ENCODE assay signal across 8 mouse cellular contexts in the genomic region with DNA sequence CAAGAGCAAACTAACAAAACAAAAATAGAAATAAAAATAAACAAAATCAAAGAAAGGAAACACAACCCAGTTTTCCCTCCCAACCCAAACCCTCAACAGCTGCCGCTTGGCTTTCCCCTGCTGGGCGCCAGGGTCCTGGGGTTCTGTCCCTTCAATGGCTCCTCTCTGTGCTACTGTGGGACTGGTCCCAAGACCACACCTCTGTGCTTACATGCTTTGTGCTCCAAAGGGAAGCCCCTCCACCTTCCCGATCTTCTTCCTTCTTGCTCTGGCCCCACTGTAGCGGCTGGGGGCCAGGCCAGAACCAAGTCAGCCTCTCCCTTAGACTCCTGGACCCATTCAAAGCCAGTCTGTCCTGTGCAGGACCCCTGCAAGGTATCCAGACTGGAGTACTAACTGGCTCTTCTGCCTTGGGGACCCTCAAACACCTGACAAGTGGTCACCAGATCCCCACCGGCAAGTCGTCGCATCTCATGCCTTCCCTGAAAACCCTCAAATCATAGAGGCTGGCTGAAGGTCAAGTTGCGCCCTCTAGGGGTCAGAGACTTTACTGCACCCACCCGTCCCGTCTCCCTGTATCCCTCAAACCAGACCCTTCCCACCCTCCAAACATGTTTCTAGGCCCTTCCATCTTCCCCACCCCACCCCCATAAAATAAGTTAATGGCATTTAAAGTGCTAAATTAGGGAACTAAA. TPM values are rescaled to one million over a fixed set of nuclear protein-coding genes. Genes with fewer than 3 reads are reported as not detected.
DNase-seq lines count a peak whose midpoint lies in the region; ATAC-seq and TF ChIP-seq lines count a peak whose summit lies in the region.
"Had no signal": no experiment of that assay in that cellular context is flagged by ENCODE, and none has a peak within 500 bp of the region (broad histone marks: within the 10 kb centered on the region; RNA-seq: fewer than 3 reads in every experiment).

No protein-coding gene starts in this region.

- H3K4me3 ChIP-seq in ES-Bruce4 (ENCODE audit: low read depth, low read length), result peak overlapping the region; percentile 56
- 0 out of 2 replicates have a peak overlapping the region, but pooled peaks have one; percentile 18 for H3K4me3 ChIP-seq in heart, embryonic 10.5 days
- no peak overlapping the region for H3K4me3 ChIP-seq in lung, embryonic 16.5 days (ENCODE audit: low read length)
- no peak overlapping the region for H3K4me3 ChIP-seq in small intestine, adult 2 months (ENCODE audit: low read depth, low read length)
- H3K4me3 ChIP-seq: limb, embryonic 13.5 days had no signal

- peak overlapping the region; percentile 74 for H3K9ac ChIP-seq in ES-Bruce4 (ENCODE audit: low read depth, poor library complexity, severe bottlenecking)
- 0 out of 2 replicates have a peak overlapping the region, but pooled peaks have one; percentile 35 for H3K9ac ChIP-seq in lung, embryonic 16.5 days (ENCODE audit: low read length)
- H3K9ac ChIP-seq: limb, embryonic 13.5 days had no signal

- TF ChIP-seq CTCF in ES-Bruce4 (IDR thresholded peaks at IDR 0.05; ENCODE audit: low read depth, low read length), result peak; percentile 91
- TF ChIP-seq CTCF in small intestine, adult 2 months (IDR thresholded peaks at IDR 0.05; ENCODE audit: extremely low read depth, insufficient read length, insufficient replicate concordance, low read depth, low read length), result peak; percentile 69

- H3K36me3 ChIP-seq in ES-Bruce4 (ENCODE audit: control insufficient read depth, insufficient read depth, low read length, poor library complexity, severe bottlenecking), result no peaks in the 10 kb centered on the region
- no peaks in the 10 kb centered on the region for H3K36me3 ChIP-seq in heart, embryonic 10.5 days
- no peaks in the 10 kb centered on the region for H3K36me3 ChIP-seq in lung, embryonic 16.5 days (ENCODE audit: control insufficient read depth, insufficient read depth, low read length)
- H3K36me3 ChIP-seq in small intestine, adult 2 months (ENCODE audit: control insufficient read depth, insufficient read depth, low read length), result no peaks in the 10 kb centered on the region
- H3K36me3 ChIP-seq: limb, embryonic 13.5 days had no signal

- peak overlapping the region; percentile 83 for H3K27ac ChIP-seq in ES-Bruce4 (ENCODE audit: insufficient read depth, low read length)
- H3K27ac ChIP-seq in heart, embryonic 10.5 days, result 0 out of 2 replicates have a peak overlapping the region, but pooled peaks have one; percentile 38
- H3K27ac ChIP-seq in lung, embryonic 16.5 days (ENCODE audit: low read length), result peak overlapping the region; percentile 73; the same call in 1 of the 2 replicates
- H3K27ac ChIP-seq in small intestine, adult 2 months (ENCODE audit: insufficient read depth, low read depth, low read length), result no peak overlapping the region
- H3K27ac ChIP-seq: limb, embryonic 13.5 days had no signal

- TF ChIP-seq POLR2A in ES-Bruce4 (IDR thresholded peaks at IDR 0.05; ENCODE audit: insufficient read depth, low read length), result no peak
- no peak for TF ChIP-seq POLR2A in small intestine, adult 2 months (IDR thresholded peaks at IDR 0.05; ENCODE audit: low read depth, low read length)

- peak; percentile 84 for DNase-seq in WW6 (ENCODE audit: low read depth, low spot score)
- no peak for DNase-seq in heart, embryonic 10.5 days (ENCODE audit: low spot score)
- DNase-seq in kidney, adult 9 months, result peak; percentile 79

- peaks cover 4% of the 10 kb centered on the region for H3K4me1 ChIP-seq in ES-Bruce4 (ENCODE audit: control insufficient read depth, insufficient read depth, low read length)
- peaks cover 30% of the 10 kb centered on the region for H3K4me1 ChIP-seq in heart, embryonic 10.5 days
- H3K4me1 ChIP-seq in lung, embryonic 16.5 days (replicated peaks; ENCODE audit: control insufficient read depth, insufficient read depth, low read length), result peaks cover 6% of the 10 kb centered on the region; the same call in 1 of the 2 replicates
- no peaks in the 10 kb centered on the region for H3K4me1 ChIP-seq in small intestine, adult 2 months (ENCODE audit: control insufficient read depth, insufficient read depth, insufficient read length, low read length)

- peak overlapping the region; percentile 35 for H3K4me2 ChIP-seq in lung, embryonic 16.5 days (ENCODE audit: low read depth, low read length)
- H3K4me2 ChIP-seq: limb, embryonic 13.5 days had no signal

- 27% methylated on average over 10 of the region's 10 CpGs for WGBS in heart, embryonic 10.5 days
- 30% methylated on average over 10 of the region's 10 CpGs for WGBS in lung, embryonic 16.5 days
- 30% methylated on average over 10 of the region's 10 CpGs for WGBS in small intestine, adult 2 months

- ATAC-seq in common myeloid progenitor, adult 5-6 weeks (replicated peaks; ENCODE audit: low read depth, poor library complexity, severe bottlenecking), result peak; percentile 77
- 0 out of 2 replicates have a peak, but pooled peaks have one; percentile 37 for ATAC-seq in lung, embryonic 16.5 days (ENCODE audit: low read depth)

- no peaks in the 10 kb centered on the region for H3K9me3 ChIP-seq in ES-Bruce4 (replicated peaks; ENCODE audit: control insufficient read depth, insufficient read depth, low read length, poor library complexity, severe bottlenecking)
- no peaks in the 10 kb centered on the region for H3K9me3 ChIP-seq in heart, embryonic 10.5 days
- H3K9me3 ChIP-seq in lung, embryonic 16.5 days (ENCODE audit: control insufficient read depth, low read length), result no peaks in the 10 kb centered on the region
- H3K9me3 ChIP-seq: limb, embryonic 13.5 days had no signal

- TF ChIP-seq EP300 in ES-Bruce4 (IDR thresholded peaks at IDR 0.05; ENCODE audit: insufficient read depth, low read depth, low read length), result no peak

- no peaks in the 10 kb centered on the region for H3K27me3 ChIP-seq in ES-Bruce4 (ENCODE audit: control insufficient read depth, insufficient read depth, low read length, poor library complexity, severe bottlenecking)
- peaks cover 39% of the 10 kb centered on the region for H3K27me3 ChIP-seq in heart, embryonic 10.5 days (ENCODE audit: insufficient read depth, poor library complexity, severe bottlenecking)
- H3K27me3 ChIP-seq in lung, embryonic 16.5 days (ENCODE audit: control insufficient read depth, insufficient read depth, low read depth, low read length), result no peaks in the 10 kb centered on the region
- H3K27me3 ChIP-seq in small intestine, adult 2 months (ENCODE audit: control insufficient read depth, insufficient read depth, low read length), result peaks cover 3% of the 10 kb centered on the region; the same call in 1 of the 2 replicates

RNA-seq across cellular contexts. Expression of a gene that starts 11.0 kb away (rescaled TPM):
- polyA plus RNA-seq in ES-Bruce4 (2011; ENCODE audit: insufficient read depth, insufficient read length, low read depth, missing spikeins), result not detected in 2 replicates
- not detected in 2 replicates for total RNA-seq in common myeloid progenitor, adult 5-6 weeks (2017)
- 1.3 TPM in 2 replicates for polyA plus RNA-seq in heart, embryonic 10.5 days (2016; fragmentation: Nextera tagmentation; extraction: Ambion mirVana)
- 0.74 and 0.87 TPM in 2 replicates for polyA plus RNA-seq in lung, embryonic 16.5 days (2015; fragmentation: Nextera tagmentation; extraction: Ambion mirVana)
- polyA plus RNA-seq in small intestine, adult 2 months (2012; rRNA removed), result not detected in 2 replicates

Comparison
In these comparisons a context has a peak if more than half of its experiments do, and no peak if none do; other contexts are left out.
1. H3K4me3 ChIP-seq: peak in ES-Bruce4 (single experiment) and heart, embryonic 10.5 days (single experiment); none in lung, embryonic 16.5 days (single experiment) and small intestine, adult 2 months (single experiment).